In genomic region chr3:61075839-61076238, GRCm38 (mm10) we compare ENCODE assay signal across 27 mouse cellular contexts.
DNase-seq lines count a peak whose midpoint lies in the region; ATAC-seq and TF ChIP-seq lines count a peak whose summit lies in the region.
"Had no signal": no experiment of that assay in that cellular context is flagged by ENCODE, and none has a peak within 500 bp of the region (broad histone marks: within the 10 kb centered on the region; RNA-seq: fewer than 3 reads in every experiment).

No protein-coding gene starts in this region.

- no peaks in the 10 kb centered on the region for H3K36me3 ChIP-seq in G1E (replicated peaks)
- no peaks in the 10 kb centered on the region for H3K36me3 ChIP-seq in liver, embryonic 14.5 days (replicated peaks; ENCODE audit: control insufficient read depth, insufficient read depth, low read depth)
- H3K36me3 ChIP-seq in hindbrain, postnatal 0 days (ENCODE audit: insufficient read depth, low read length): no peaks in the 10 kb centered on the region
- H3K36me3 ChIP-seq in intestine, postnatal 0 days (ENCODE audit: control insufficient read depth, insufficient read depth): no peaks in the 10 kb centered on the region
- H3K36me3 ChIP-seq: forebrain, embryonic 10.5 days; forebrain, embryonic 15.5 days; heart, embryonic 10.5 days; hindbrain, embryonic 12.5 days had no signal

- no peaks in the 10 kb centered on the region for H3K9me3 ChIP-seq in G1E (replicated peaks)
- no peaks in the 10 kb centered on the region for H3K9me3 ChIP-seq in liver, embryonic 14.5 days (ENCODE audit: control insufficient read depth, low read length)
- H3K9me3 ChIP-seq in hindbrain, postnatal 0 days (ENCODE audit: low read length): no peaks in the 10 kb centered on the region
- no peaks in the 10 kb centered on the region for H3K9me3 ChIP-seq in intestine, postnatal 0 days (ENCODE audit: control insufficient read depth)
- H3K9me3 ChIP-seq: forebrain, embryonic 10.5 days; forebrain, embryonic 15.5 days; heart, embryonic 10.5 days; hindbrain, embryonic 12.5 days; megakaryocyte, embryonic 14.5 days had no signal

- no peak for DNase-seq in G1E (ENCODE audit: low spot score)
- DNase-seq in c-Kit-positive CD71-positive TER-119-positive erythroid progenitor cells, embryonic 14.5 days (ENCODE audit: low spot score): peak; percentile 33
- DNase-seq in liver, embryonic 14.5 days (ENCODE audit: low read depth in 3 of 3, low spot score in 3 of 3): peak; percentile 20 to 42 (median 27)
- DNase-seq in hindbrain, postnatal 0 days (ENCODE audit: low spot score): no peak
- no peak for DNase-seq in right cerebral cortex, postnatal 25 days
- DNase-seq: adrenal gland, postnatal 25 days; cerebellum, adult 2 months; cerebellum, postnatal 14 days; gastrocnemius, postnatal 25 days; heart, adult 11 months; heart, postnatal 36 days; kidney, adult 9 months; kidney, postnatal 10 days; layer of hippocampus, adult 9-11 months; lung, postnatal 36 days; midbrain, embryonic 14.5 days; spleen, adult 18-20 months; thymus, adult 18-20 months; thymus, postnatal 36 days had no signal

- TF ChIP-seq EP300 in liver, embryonic 14.5 days (IDR thresholded peaks at IDR 0.05; ENCODE audit: low read depth): peak; percentile 80

- H3K4me3 ChIP-seq in G1E (ENCODE audit: low read depth, low read length): no peak overlapping the region
- H3K4me3 ChIP-seq in liver, embryonic 14.5 days (ENCODE audit: insufficient read depth in 1 of 2, low read depth in 2 of 2, low read length in 2 of 2): no peak overlapping the region
- no peak overlapping the region for H3K4me3 ChIP-seq in hindbrain, postnatal 0 days (ENCODE audit: low read length)
- H3K4me3 ChIP-seq in intestine, postnatal 0 days (ENCODE audit: low read depth, low read length): no peak overlapping the region
- H3K4me3 ChIP-seq: forebrain, embryonic 10.5 days; forebrain, embryonic 15.5 days; heart, embryonic 10.5 days; hindbrain, embryonic 12.5 days; megakaryocyte, embryonic 14.5 days had no signal

- H3K27ac ChIP-seq in liver, embryonic 14.5 days: no peak overlapping the region
- H3K27ac ChIP-seq in hindbrain, postnatal 0 days: no peak overlapping the region
- no peak overlapping the region for H3K27ac ChIP-seq in intestine, postnatal 0 days (ENCODE audit: low read depth, low read length)
- H3K27ac ChIP-seq: forebrain, embryonic 10.5 days; forebrain, embryonic 15.5 days; heart, embryonic 10.5 days; hindbrain, embryonic 12.5 days had no signal

- WGBS in liver, embryonic 14.5 days (ENCODE audit: insufficient replicate concordance): 31% methylated on average over 2 of the region's 2 CpGs
- whole genome bisulfite sequencing in hindbrain, postnatal 0 days: 83% methylated on average over 2 of the region's 2 CpGs
- 73% methylated on average over 2 of the region's 2 CpGs for WGBS in intestine, postnatal 0 days

- peak; percentile 78 for ATAC-seq in G1E (ENCODE audit: extremely low read depth, insufficient number of reproducible peaks, low FRiP score, poor library complexity, severe bottlenecking)
- peak; percentile 80 for ATAC-seq in liver, embryonic 14.5 days (ENCODE audit: insufficient read depth)
- ATAC-seq in megakaryocyte-erythroid progenitor cell, adult 5-6 weeks (replicated peaks; ENCODE audit: low FRiP score, low TSS enrichment, poor library complexity, severe bottlenecking): peak; percentile 79
- no peak for ATAC-seq in hindbrain, postnatal 0 days
- no peak for ATAC-seq in intestine, postnatal 0 days
- ATAC-seq: forebrain, embryonic 15.5 days; intestine, embryonic 16.5 days had no signal

- H3K4me2 ChIP-seq in liver, embryonic 14.5 days (ENCODE audit: low read depth): 0 out of 2 replicates have a peak overlapping the region, but pooled peaks have one; percentile 11
- no peak overlapping the region for H3K4me2 ChIP-seq in hindbrain, postnatal 0 days (ENCODE audit: low read depth, low read length)
- H3K4me2 ChIP-seq in intestine, postnatal 0 days (replicated peaks; ENCODE audit: low read depth): no peak overlapping the region
- H3K4me2 ChIP-seq: forebrain, embryonic 15.5 days; hindbrain, embryonic 12.5 days had no signal

- H3K4me1 ChIP-seq in G1E (ENCODE audit: insufficient read depth, low read depth, low read length): peaks cover 5% of the 10 kb centered on the region; the same call in 1 of the 2 replicates
- peaks cover 14 to 19% of the 10 kb centered on the region in 2 experiments for H3K4me1 ChIP-seq in liver, embryonic 14.5 days (replicated peaks; ENCODE audit: control insufficient read depth in 2 of 2, insufficient read depth in 2 of 2, low read length in 1 of 2)
- H3K4me1 ChIP-seq in hindbrain, postnatal 0 days (ENCODE audit: insufficient read depth, low read length): no peaks in the 10 kb centered on the region
- no peaks in the 10 kb centered on the region for H3K4me1 ChIP-seq in intestine, postnatal 0 days (replicated peaks; ENCODE audit: control insufficient read depth, insufficient read depth, low read length)
- H3K4me1 ChIP-seq: forebrain, embryonic 10.5 days; forebrain, embryonic 15.5 days; heart, embryonic 10.5 days; hindbrain, embryonic 12.5 days had no signal

- H3K9ac ChIP-seq in liver, embryonic 14.5 days (replicated peaks): no peak overlapping the region
- no peak overlapping the region for H3K9ac ChIP-seq in hindbrain, postnatal 0 days (replicated peaks; ENCODE audit: low read length)
- no peak overlapping the region for H3K9ac ChIP-seq in intestine, postnatal 0 days (ENCODE audit: low read depth, low read length)
- H3K9ac ChIP-seq: forebrain, embryonic 15.5 days; hindbrain, embryonic 12.5 days had no signal

- H3K27me3 ChIP-seq in G1E (ENCODE audit: insufficient read depth, low read length): no peaks in the 10 kb centered on the region
- no peaks in the 10 kb centered on the region for H3K27me3 ChIP-seq in liver, embryonic 14.5 days (ENCODE audit: control insufficient read depth, insufficient read depth, low read length)
- no peaks in the 10 kb centered on the region for H3K27me3 ChIP-seq in hindbrain, postnatal 0 days (ENCODE audit: insufficient read depth, low read length)
- H3K27me3 ChIP-seq in intestine, postnatal 0 days (replicated peaks; ENCODE audit: control insufficient read depth, insufficient read depth, low read length): no peaks in the 10 kb centered on the region
- H3K27me3 ChIP-seq: forebrain, embryonic 15.5 days; hindbrain, embryonic 12.5 days; megakaryocyte, embryonic 14.5 days had no signal

- TF ChIP-seq CTCF in G1E (IDR thresholded peaks at IDR 0.05; ENCODE audit: low read depth, low read length): no peak
- no peak for TF ChIP-seq CTCF in liver, embryonic 14.5 days (IDR thresholded peaks at IDR 0.05; ENCODE audit: low read depth)
- no peak for TF ChIP-seq CTCF in hindbrain, postnatal 0 days (IDR thresholded peaks at IDR 0.05; ENCODE audit: low read depth)
- no peak for TF ChIP-seq CTCF in intestine, postnatal 0 days (IDR thresholded peaks at IDR 0.05; ENCODE audit: low read depth)

Comparison
In these comparisons a context has a peak if more than half of its experiments do, and no peak if none do; other contexts are left out.
1. ATAC-seq: peak in G1E (single experiment), liver, embryonic 14.5 days (single experiment) and megakaryocyte-erythroid progenitor cell, adult 5-6 weeks (single experiment); none in hindbrain, postnatal 0 days (single experiment) and intestine, postnatal 0 days (single experiment).
2. DNase-seq: peak in c-Kit-positive CD71-positive TER-119-positive erythroid progenitor cells, embryonic 14.5 days (single experiment) and liver, embryonic 14.5 days (3 of 3); none in G1E (single experiment), hindbrain, postnatal 0 days (single experiment) and right cerebral cortex, postnatal 25 days (single experiment).